Mouse (Mus musculus): Measurements from ENCODE around the gene Nploc4.

GRCm38 (mm10) chr11:120422651-120423568 is 14.6 kb downstream of the Nploc4 start:
- no peak for TF ChIP-seq POLR2A (IDR thresholded peaks at IDR 0.05; ENCODE audit: low read depth, low read length)
- TF ChIP-seq ETS1 (conservative IDR thresholded peaks at IDR 0.05; ENCODE audit: low read depth, low read length) = no peak
- TF ChIP-seq SIN3A (IDR thresholded peaks at IDR 0.05; ENCODE audit: low read length) = no peak
- no peak for TF ChIP-seq ZMIZ1 (IDR thresholded peaks at IDR 0.05; ENCODE audit: low read depth, low read length)

Data from CH12.LX (cell line).